Mouse (Mus musculus): ENCODE data around the gene P2rx5. TPM values are rescaled to one million over a fixed set of nuclear protein-coding genes. Genes with fewer than 3 reads are reported as not detected.

Gene P2rx5
- polyA plus RNA-seq, 1 experiment from 2014 or later: 0.42 TPM

GRCm38 (mm10) chr11:73146026-73146974 lies 13.9 kb upstream of the P2rx5 start:
- no peaks in the 10 kb centered on the region for H3K9me3 ChIP-seq
- H3K36me3 ChIP-seq: no peaks in the 10 kb centered on the region
- WGBS: 47% methylated on average over 11 of the region's 11 CpGs
- no peak overlapping the region for H3K4me3 ChIP-seq
- H3K27ac ChIP-seq: no peak overlapping the region
- no peak for ATAC-seq (ENCODE audit: insufficient number of reproducible peaks, insufficient read depth, low FRiP score, low TSS enrichment)
- H3K27me3 ChIP-seq: no peaks in the 10 kb centered on the region
- H3K4me1 ChIP-seq: no peaks in the 10 kb centered on the region
- no peak overlapping the region for H3K4me2 ChIP-seq (replicated peaks)
- H3K9ac ChIP-seq: no peak overlapping the region

GRCm38 (mm10) chr11:73146975-73147365 lies 13.3 kb upstream of the P2rx5 start:
- no peaks in the 10 kb centered on the region for H3K27me3 ChIP-seq
- H3K36me3 ChIP-seq: no peaks in the 10 kb centered on the region
- 48% methylated on average over 7 of the region's 7 CpGs for WGBS
- no peak overlapping the region for H3K4me2 ChIP-seq (replicated peaks)
- no peaks in the 10 kb centered on the region for H3K4me1 ChIP-seq
- no peak for ATAC-seq (ENCODE audit: insufficient number of reproducible peaks, insufficient read depth, low FRiP score, low TSS enrichment)
- H3K27ac ChIP-seq: no peak overlapping the region
- H3K9me3 ChIP-seq: no peaks in the 10 kb centered on the region
- H3K4me3 ChIP-seq: no peak overlapping the region
- no peak overlapping the region for H3K9ac ChIP-seq

DNA sequence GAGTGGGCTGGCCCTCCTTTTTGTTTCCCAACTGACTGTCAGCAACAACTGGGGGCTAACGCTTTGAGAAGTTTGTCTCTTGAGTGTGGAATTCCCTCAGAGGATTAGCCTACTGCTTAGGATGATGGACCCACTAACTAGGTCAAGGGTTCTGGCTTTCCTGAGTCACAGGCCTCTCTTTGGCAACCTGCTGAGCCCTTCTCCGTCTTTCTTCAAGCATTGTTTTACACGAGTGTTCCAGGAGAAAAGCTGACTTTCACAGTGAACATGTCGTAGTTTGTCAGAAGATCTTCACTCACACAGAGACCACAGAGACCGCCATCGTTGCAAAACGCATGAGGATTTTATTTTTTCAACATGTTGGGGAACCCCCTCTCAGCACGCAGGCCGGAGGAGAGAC lies 12.0 kb upstream of the P2rx5 start:
- 74% methylated on average over 9 of the region's 9 CpGs for WGBS
- Histone ChIP-seq H3K4me2 (replicated peaks) (no peak overlapping the region), H3K36me3 (no peaks in the 10 kb centered on the region), H3K9me3 (no peaks in the 10 kb centered on the region), H3K27me3 (no peaks in the 10 kb centered on the region), H3K4me3 (no peak overlapping the region), H3K27ac (no peak overlapping the region), H3K4me1 (no peaks in the 10 kb centered on the region), H3K9ac (no peak overlapping the region)
- no peak for ATAC-seq (ENCODE audit: insufficient number of reproducible peaks, insufficient read depth, low FRiP score, low TSS enrichment)

- Histone ChIP-seq H3K9me3 (no peaks in the 10 kb centered on the region), H3K27me3 (peaks cover 11% of the 10 kb centered on the region), H3K4me3 (no peak overlapping the region), H3K27ac (no peak overlapping the region), H3K36me3 (no peaks in the 10 kb centered on the region), H3K9ac (no peak overlapping the region), H3K4me1 (no peaks in the 10 kb centered on the region; the same call in 1 of the 2 replicates), H3K4me2 (replicated peaks) (no peak overlapping the region)
- WGBS: 77% methylated on average over 6 of the region's 6 CpGs
- no peak for ATAC-seq (ENCODE audit: insufficient number of reproducible peaks, insufficient read depth, low FRiP score, low TSS enrichment)
Observed at GRCm38 (mm10) chr11:73155071-73155470, 5.2 kb upstream of the P2rx5 start.

DNA sequence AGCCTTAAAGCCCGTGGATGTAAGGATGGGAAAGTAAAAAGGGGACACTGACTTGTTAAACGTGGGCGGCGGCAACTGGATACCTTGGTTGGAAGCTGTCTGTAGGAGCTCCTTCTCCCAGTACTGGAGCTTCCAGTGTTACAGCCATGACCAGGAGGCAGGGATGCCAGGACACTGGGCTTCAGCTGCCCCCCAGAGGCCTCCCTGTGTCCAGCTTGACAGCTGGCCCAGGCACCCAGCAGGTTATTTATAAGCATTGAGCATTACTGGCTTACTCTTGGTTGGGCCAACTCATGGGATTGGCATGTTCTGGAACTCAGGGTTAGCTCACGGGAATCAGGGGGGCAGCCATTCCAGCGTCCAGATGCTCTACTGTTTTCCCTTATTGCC lies 585 bp downstream of the P2rx5 start:
- H3K4me1 ChIP-seq: peaks cover 5% of the 10 kb centered on the region; the same call in 1 of the 2 replicates
- 27% methylated on average over 6 of the region's 6 CpGs for WGBS
- H3K27ac ChIP-seq: no peak overlapping the region
- H3K27me3 ChIP-seq: peaks cover 24% of the 10 kb centered on the region
- H3K36me3 ChIP-seq: no peaks in the 10 kb centered on the region
- ATAC-seq (ENCODE audit: insufficient number of reproducible peaks, insufficient read depth, low FRiP score, low TSS enrichment): no peak
- no peaks in the 10 kb centered on the region for H3K9me3 ChIP-seq
- H3K9ac ChIP-seq: peak overlapping the region; percentile 57; the same call in 1 of the 2 replicates
- H3K4me2 ChIP-seq (replicated peaks): peak overlapping the region; percentile 78
- peak overlapping the region; percentile 40 for H3K4me3 ChIP-seq

- H3K27ac ChIP-seq: no peak overlapping the region
- H3K36me3 ChIP-seq: no peaks in the 10 kb centered on the region
- H3K4me1 ChIP-seq: peaks cover 5% of the 10 kb centered on the region; the same call in 1 of the 2 replicates
- ATAC-seq (ENCODE audit: insufficient number of reproducible peaks, insufficient read depth, low FRiP score, low TSS enrichment): no peak
- no peak overlapping the region for H3K4me2 ChIP-seq (replicated peaks)
- no peak overlapping the region for H3K9ac ChIP-seq
- H3K9me3 ChIP-seq: no peaks in the 10 kb centered on the region
- H3K4me3 ChIP-seq: no peak overlapping the region
- H3K27me3 ChIP-seq: peaks cover 24% of the 10 kb centered on the region
- 88% methylated on average over 4 of the region's 4 CpGs for WGBS
Observed at GRCm38 (mm10) chr11:73161616-73162015, 1.4 kb downstream of the P2rx5 start.

DNA sequence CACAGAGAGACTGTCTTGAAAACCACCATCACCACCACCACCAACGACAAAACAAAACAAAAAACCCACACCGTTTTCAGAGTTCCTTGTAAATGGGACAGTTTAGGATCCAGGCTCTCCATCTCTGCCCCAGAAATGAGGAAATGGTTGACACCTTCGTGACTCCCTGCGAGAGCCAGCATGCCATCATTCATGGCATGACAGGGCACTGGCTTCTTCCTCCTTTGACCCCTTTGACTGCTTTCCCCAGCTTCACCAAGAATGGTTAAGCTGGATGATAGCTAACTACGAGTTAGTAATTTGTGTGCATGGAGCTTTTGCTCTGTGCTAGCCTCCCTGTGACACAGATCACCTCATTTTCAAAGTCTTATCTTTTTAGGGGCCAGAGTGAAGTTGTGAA lies 2.1 kb downstream of the P2rx5 start:
- ATAC-seq (ENCODE audit: insufficient number of reproducible peaks, insufficient read depth, low FRiP score, low TSS enrichment): no peak
- Histone ChIP-seq H3K9me3 (no peaks in the 10 kb centered on the region), H3K9ac (no peak overlapping the region), H3K27me3 (peaks cover 24% of the 10 kb centered on the region), H3K4me1 (peaks cover 5% of the 10 kb centered on the region; the same call in 1 of the 2 replicates), H3K4me2 (replicated peaks) (no peak overlapping the region), H3K36me3 (no peaks in the 10 kb centered on the region), H3K4me3 (no peak overlapping the region), H3K27ac (no peak overlapping the region)
- WGBS: 79% methylated on average over 5 of the region's 5 CpGs

GRCm38 (mm10) chr11:73168071-73168470 lies 7.8 kb downstream of the P2rx5 start:
- Histone ChIP-seq H3K36me3 (peaks cover 14% of the 10 kb centered on the region; the same call in 1 of the 2 replicates), H3K4me3 (no peak overlapping the region), H3K4me2 (replicated peaks) (no peak overlapping the region), H3K27me3 (no peaks in the 10 kb centered on the region), H3K9ac (no peak overlapping the region), H3K9me3 (no peaks in the 10 kb centered on the region), H3K4me1 (no peaks in the 10 kb centered on the region), H3K27ac (no peak overlapping the region)
- WGBS: 84% methylated on average over 8 of the region's 8 CpGs
- no peak for ATAC-seq (ENCODE audit: insufficient number of reproducible peaks, insufficient read depth, low FRiP score, low TSS enrichment)

DNA sequence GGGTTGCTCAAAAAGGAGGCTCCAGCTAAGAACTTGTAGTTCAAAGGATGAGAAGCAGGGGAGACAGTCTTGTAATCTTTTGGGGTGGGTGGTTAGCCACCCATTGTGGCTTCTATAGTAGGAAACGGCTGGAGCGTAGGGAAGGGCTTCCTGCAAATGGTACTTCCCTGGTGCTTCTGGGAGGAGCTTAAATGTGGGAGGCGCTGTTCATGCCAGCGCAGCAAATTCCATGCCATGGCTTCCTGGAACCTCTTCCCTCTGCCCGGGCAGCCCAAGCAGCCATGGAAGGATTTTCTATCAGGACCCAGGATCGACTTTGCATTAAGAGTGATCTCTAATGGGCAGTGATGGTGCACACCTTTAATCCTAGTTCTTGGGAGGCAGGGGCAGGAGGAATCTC lies 8.4 kb downstream of the P2rx5 start:
- H3K4me3 ChIP-seq: no peak overlapping the region
- H3K9ac ChIP-seq: no peak overlapping the region
- no peak overlapping the region for H3K4me2 ChIP-seq (replicated peaks)
- peaks cover 19% of the 10 kb centered on the region; the same call in 1 of the 2 replicates for H3K36me3 ChIP-seq
- H3K9me3 ChIP-seq: no peaks in the 10 kb centered on the region
- no peak overlapping the region for H3K27ac ChIP-seq
- no peaks in the 10 kb centered on the region for H3K4me1 ChIP-seq
- H3K27me3 ChIP-seq: no peaks in the 10 kb centered on the region
- 87% methylated on average over 6 of the region's 6 CpGs for WGBS
- ATAC-seq (ENCODE audit: insufficient number of reproducible peaks, insufficient read depth, low FRiP score, low TSS enrichment): no peak

- Histone ChIP-seq H3K36me3 (peaks cover 25% of the 10 kb centered on the region), H3K4me2 (replicated peaks) (no peak overlapping the region), H3K27me3 (no peaks in the 10 kb centered on the region), H3K9me3 (no peaks in the 10 kb centered on the region), H3K27ac (no peak overlapping the region), H3K4me1 (no peaks in the 10 kb centered on the region), H3K9ac (no peak overlapping the region), H3K4me3 (no peak overlapping the region)
- no peak for ATAC-seq (ENCODE audit: insufficient number of reproducible peaks, insufficient read depth, low FRiP score, low TSS enrichment)
- 43% methylated on average over 4 of the region's 4 CpGs for WGBS
Observed at GRCm38 (mm10) chr11:73169231-73169630, 9.0 kb downstream of the P2rx5 start.

- Histone ChIP-seq H3K4me1 (peaks cover 6% of the 10 kb centered on the region), H3K27me3 (no peaks in the 10 kb centered on the region), H3K36me3 (peaks cover 29% of the 10 kb centered on the region), H3K9ac (no peak overlapping the region), H3K27ac (0 out of 2 replicates have a peak overlapping the region, but pooled peaks have one; percentile 50), H3K4me2 (replicated peaks) (no peak overlapping the region), H3K4me3 (no peak overlapping the region), H3K9me3 (no peaks in the 10 kb centered on the region)
- WGBS: 55% methylated on average over 5 of the region's 5 CpGs
- no peak for ATAC-seq (ENCODE audit: insufficient number of reproducible peaks, insufficient read depth, low FRiP score, low TSS enrichment)
Observed at GRCm38 (mm10) chr11:73172186-73172585, 12.0 kb downstream of the P2rx5 start.

DNA sequence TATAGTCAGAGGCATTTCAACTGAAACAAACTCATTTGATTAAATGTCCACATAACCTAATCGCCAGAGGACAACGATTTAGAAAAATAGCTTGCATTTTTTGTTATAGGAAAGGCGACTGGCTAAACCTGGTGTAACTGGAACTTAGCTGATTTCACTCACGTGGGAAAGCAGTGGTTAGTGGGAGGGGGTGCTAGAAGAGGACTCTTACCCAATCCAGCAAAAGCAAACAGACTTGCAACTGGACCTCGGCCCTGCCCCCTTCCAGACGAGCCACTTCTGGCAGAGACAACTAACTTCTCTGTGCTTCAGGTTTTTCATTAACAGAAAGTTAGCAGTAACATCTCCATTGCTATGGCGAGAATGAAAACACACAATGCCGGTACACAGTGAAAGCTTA lies 15.4 kb downstream of the P2rx5 start:
- Histone ChIP-seq H3K4me2 (replicated peaks) (peak overlapping the region; percentile 74), H3K27ac (no peak overlapping the region), H3K4me1 (peaks cover 15% of the 10 kb centered on the region), H3K9me3 (no peaks in the 10 kb centered on the region), H3K4me3 (peak overlapping the region; percentile 96), H3K27me3 (no peaks in the 10 kb centered on the region), H3K36me3 (peaks cover 25% of the 10 kb centered on the region), H3K9ac (peak overlapping the region; percentile 93)
- no peak for ATAC-seq (ENCODE audit: insufficient number of reproducible peaks, insufficient read depth, low FRiP score, low TSS enrichment)
- WGBS: 34% methylated on average over 8 of the region's 8 CpGs
